Mouse (Mus musculus) liver, adult 2 months (tissue): Measurements from ENCODE around the gene Adamts14.

ENCODE experiments used
- CTCF ChIP-seq: fragments of 200-500 bp; IDR thresholded peaks from 2 replicates; pipeline ENCODE4 v1.5.1; 2011; ENCODE audit warnings: low read depth, low read length, control low read depth
- POLR2A ChIP-seq: fragments of 200-500 bp; IDR thresholded peaks from 2 replicates; pipeline ENCODE4 v1.6.1; 2011; ENCODE audit warnings: low read length, control low read depth; ENCODE audit not compliant: insufficient read depth; ENCODE audit errors: extremely low read depth

- TF ChIP-seq CTCF (no peak), POLR2A (no peak)
Measured at GRCm38 (mm10) chr10:61225694-61226093, 47.5 kb downstream of the Adamts14 start.
